Mouse (Mus musculus): Measurements from ENCODE around the gene Sgpl1. TPM values are rescaled to one million over a fixed set of nuclear protein-coding genes. Genes with fewer than 3 reads are reported as not detected.

The Sgpl1 gene
- polyA plus RNA-seq, 1 experiment from 2014 or later = 72.4 TPM

DNA sequence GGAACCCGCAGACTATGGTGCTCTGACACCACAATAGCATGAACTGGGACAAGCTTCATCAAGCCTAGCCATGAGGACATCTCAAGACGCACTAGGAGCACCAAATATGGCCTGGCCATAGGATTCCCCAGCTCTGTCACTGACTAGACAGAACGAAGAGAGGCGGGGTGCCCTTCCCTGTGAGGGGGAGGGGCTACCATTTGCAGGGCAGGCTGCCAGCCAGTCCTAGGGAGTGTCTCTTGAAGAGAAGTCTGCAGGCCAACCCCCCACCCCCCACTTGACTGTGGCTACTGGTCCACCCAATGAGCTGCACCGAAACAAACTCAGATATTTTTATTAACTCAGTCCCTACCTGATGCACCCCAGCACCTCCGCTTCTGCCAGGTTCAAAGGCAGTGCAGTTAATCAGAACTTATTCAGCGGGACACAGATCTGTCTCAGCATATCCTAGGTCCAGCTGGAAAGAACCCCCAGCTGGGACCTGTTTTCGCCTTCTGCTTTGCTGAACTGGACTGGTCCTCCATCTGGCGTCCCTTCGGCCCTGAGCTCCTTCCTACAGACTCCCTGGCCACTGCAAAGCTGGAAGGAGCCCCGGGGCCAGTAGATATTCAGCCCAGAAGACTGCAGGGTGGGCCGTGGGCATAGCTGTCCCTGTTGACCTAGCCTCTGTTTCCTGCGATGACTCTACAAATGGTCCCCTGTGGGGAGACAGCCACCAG lies 82.1 kb downstream of the Sgpl1 start:
- Histone ChIP-seq H3K9me3 (ENCODE audit: control insufficient read depth, low read length) (no peaks in the 10 kb centered on the region), H3K27me3 (ENCODE audit: control insufficient read depth, insufficient read depth, low read length) (no peaks in the 10 kb centered on the region), H3K4me2 (replicated peaks; ENCODE audit: low read depth, low read length) (peak overlapping the region; percentile 12; the same call in 1 of the 2 replicates), H3K4me3 (ENCODE audit: low read length) (no peak overlapping the region), H3K27ac (ENCODE audit: low read depth, low read length) (no peak overlapping the region), H3K4me1 (ENCODE audit: control insufficient read depth, insufficient read depth, low read length) (peaks cover 16% of the 10 kb centered on the region; the same call in 1 of the 2 replicates), H3K36me3 (ENCODE audit: control insufficient read depth, insufficient read depth, low read length) (no peaks in the 10 kb centered on the region), H3K9ac (ENCODE audit: low read depth, low read length) (no peak overlapping the region)
- 56% methylated on average over 13 of the region's 13 CpGs for WGBS
- no peak for ATAC-seq (ENCODE audit: low FRiP score, low TSS enrichment)

DNA sequence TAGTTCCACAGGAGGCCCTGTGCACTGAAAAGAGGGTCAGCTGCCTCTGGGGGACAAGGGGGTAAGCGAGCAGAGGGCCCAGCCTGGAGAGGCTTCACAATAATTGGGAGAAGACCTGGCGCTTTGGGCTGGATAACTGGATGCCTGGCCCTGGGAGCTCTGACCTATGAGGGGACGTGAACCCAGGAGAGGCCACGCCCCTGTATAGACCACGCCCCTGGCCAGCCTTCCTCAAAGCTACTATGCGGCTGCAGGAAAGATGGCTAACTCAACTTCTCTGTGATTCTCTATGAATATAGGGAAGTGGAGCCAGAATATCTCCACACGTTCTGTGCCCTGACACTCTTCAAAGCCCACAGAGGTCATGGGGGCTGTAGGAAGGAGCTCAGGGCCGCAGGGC lies 82.9 kb downstream of the Sgpl1 start:
- Histone ChIP-seq H3K9me3 (ENCODE audit: control insufficient read depth, low read length) (no peaks in the 10 kb centered on the region), H3K27me3 (ENCODE audit: control insufficient read depth, insufficient read depth, low read length) (no peaks in the 10 kb centered on the region), H3K36me3 (ENCODE audit: control insufficient read depth, insufficient read depth, low read length) (no peaks in the 10 kb centered on the region), H3K9ac (ENCODE audit: low read depth, low read length) (no peak overlapping the region), H3K4me1 (ENCODE audit: control insufficient read depth, insufficient read depth, low read length) (peaks cover 20% of the 10 kb centered on the region), H3K4me3 (ENCODE audit: low read length) (no peak overlapping the region), H3K4me2 (replicated peaks; ENCODE audit: low read depth, low read length) (peak overlapping the region; percentile 12; the same call in 1 of the 2 replicates), H3K27ac (ENCODE audit: low read depth, low read length) (no peak overlapping the region)
- 16% methylated on average over 8 of the region's 8 CpGs for WGBS
- no peak; the same call in 1 of the 2 replicates for ATAC-seq (ENCODE audit: low FRiP score, low TSS enrichment)

DNA sequence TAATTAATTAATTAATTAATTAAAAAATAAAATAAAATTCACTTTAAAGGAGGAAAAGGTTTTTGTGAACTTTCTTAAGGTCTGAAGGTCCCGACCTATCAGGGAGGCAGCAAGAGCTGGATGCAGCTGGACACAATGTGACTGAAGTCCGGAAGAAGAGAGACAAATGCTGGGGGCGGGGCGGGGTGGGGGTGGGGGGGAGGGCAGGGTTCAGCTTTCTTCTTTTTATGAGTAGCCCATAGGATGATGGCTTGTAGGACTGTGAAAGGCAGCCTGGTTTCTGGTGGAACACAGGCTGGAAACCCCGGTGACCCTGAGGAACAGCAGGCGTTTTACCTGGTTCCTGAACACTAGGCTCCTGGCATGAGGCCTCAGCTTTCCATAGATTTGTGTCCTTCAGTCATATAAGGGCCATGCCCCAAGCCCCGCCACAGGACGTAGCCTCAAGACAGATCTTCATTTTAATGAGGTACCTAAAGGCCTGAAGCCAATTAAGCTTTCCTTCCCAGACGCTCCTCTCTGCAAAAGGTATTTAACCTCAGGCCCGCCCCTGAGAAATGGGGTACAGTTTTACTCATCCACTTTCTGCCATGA lies 84.1 kb downstream of the Sgpl1 start:
- 55% methylated on average over 10 of the region's 10 CpGs for WGBS
- Histone ChIP-seq H3K4me2 (replicated peaks; ENCODE audit: low read depth, low read length) (no peak overlapping the region), H3K27me3 (ENCODE audit: control insufficient read depth, insufficient read depth, low read length) (no peaks in the 10 kb centered on the region), H3K9me3 (ENCODE audit: control insufficient read depth, low read length) (no peaks in the 10 kb centered on the region), H3K36me3 (ENCODE audit: control insufficient read depth, insufficient read depth, low read length) (no peaks in the 10 kb centered on the region), H3K9ac (ENCODE audit: low read depth, low read length) (no peak overlapping the region), H3K27ac (ENCODE audit: low read depth, low read length) (no peak overlapping the region), H3K4me1 (ENCODE audit: control insufficient read depth, insufficient read depth, low read length) (peaks cover 16% of the 10 kb centered on the region), H3K4me3 (ENCODE audit: low read length) (no peak overlapping the region)
- ATAC-seq (ENCODE audit: low FRiP score, low TSS enrichment) = no peak

DNA sequence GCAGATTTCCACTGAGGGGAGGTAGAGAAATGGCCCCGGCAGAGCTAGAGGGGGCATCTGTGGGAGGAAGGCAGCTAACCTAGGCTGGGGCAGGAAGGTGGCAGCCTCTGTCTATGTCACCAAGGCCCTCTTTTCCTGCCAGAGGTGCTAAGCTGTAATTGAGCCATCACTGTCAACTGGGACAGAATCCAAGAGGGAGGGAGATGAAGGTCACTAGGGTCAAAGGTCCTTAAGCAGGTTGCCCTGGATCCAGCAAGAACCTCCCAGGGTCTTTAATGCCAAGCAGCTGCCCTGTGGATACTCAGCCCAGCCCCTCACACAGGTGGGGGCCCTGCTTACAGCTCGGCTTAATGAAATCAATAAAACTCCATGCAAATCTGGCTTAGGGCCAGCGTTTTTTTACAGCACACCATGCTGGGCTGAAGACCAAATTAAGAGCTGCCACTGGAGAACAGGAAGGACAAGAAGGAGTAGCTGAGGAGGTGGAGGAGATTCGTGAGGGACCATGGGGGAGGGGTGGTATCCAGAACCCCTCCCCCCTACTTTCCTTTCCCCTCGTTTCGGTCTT lies 87.9 kb downstream of the Sgpl1 start:
- ATAC-seq (ENCODE audit: low FRiP score, low TSS enrichment) = no peak; the same call in 1 of the 2 replicates

DNA sequence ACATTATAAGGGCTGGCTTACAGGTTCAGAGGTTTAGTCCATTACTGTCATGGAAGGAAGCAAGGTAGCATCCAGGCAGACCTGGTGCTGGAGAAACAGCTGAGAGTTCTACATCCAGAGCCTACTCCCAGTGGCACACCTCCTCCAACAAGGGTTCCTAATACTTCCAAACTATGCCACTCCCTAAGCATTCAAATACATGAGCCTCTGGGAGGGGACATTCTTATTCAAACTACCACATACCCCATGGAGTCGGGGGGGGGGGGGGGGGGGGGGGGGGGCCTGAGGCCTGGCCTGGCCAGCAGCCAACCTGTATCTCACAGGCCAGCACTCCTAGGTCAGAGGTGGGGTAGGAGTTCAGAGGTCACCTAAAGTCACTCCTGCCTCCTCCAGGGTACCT lies 88.4 kb downstream of the Sgpl1 start:
- WGBS = 20% methylated on average over 1 of the region's 1 CpGs
- H3K36me3 ChIP-seq (ENCODE audit: control insufficient read depth, insufficient read depth, low read length) = no peaks in the 10 kb centered on the region
- peaks cover 8% of the 10 kb centered on the region; the same call in 1 of the 2 replicates for H3K4me1 ChIP-seq (ENCODE audit: control insufficient read depth, insufficient read depth, low read length)
- H3K27me3 ChIP-seq (ENCODE audit: control insufficient read depth, insufficient read depth, low read length) = no peaks in the 10 kb centered on the region
- no peak overlapping the region for H3K4me2 ChIP-seq (replicated peaks; ENCODE audit: low read depth, low read length)
- H3K27ac ChIP-seq (ENCODE audit: low read depth, low read length) = no peak overlapping the region
- no peak overlapping the region for H3K4me3 ChIP-seq (ENCODE audit: low read length)
- H3K9ac ChIP-seq (ENCODE audit: low read depth, low read length) = no peak overlapping the region
- peaks cover 3% of the 10 kb centered on the region; the same call in 1 of the 2 replicates for H3K9me3 ChIP-seq (ENCODE audit: control insufficient read depth, low read length)
- ATAC-seq (ENCODE audit: low FRiP score, low TSS enrichment) = no peak

More for the DNA sequence above, 87.9 kb downstream of the Sgpl1 start:
- Histone ChIP-seq H3K4me2 (replicated peaks; ENCODE audit: low read depth, low read length) (no peak overlapping the region), H3K27me3 (ENCODE audit: control insufficient read depth, insufficient read depth, low read length) (no peaks in the 10 kb centered on the region), H3K27ac (ENCODE audit: low read depth, low read length) (no peak overlapping the region), H3K4me1 (ENCODE audit: control insufficient read depth, insufficient read depth, low read length) (peaks cover 8% of the 10 kb centered on the region), H3K4me3 (ENCODE audit: low read length) (no peak overlapping the region), H3K9me3 (ENCODE audit: control insufficient read depth, low read length) (peaks cover 3% of the 10 kb centered on the region; the same call in 1 of the 2 replicates), H3K9ac (ENCODE audit: low read depth, low read length) (no peak overlapping the region), H3K36me3 (ENCODE audit: control insufficient read depth, insufficient read depth, low read length) (no peaks in the 10 kb centered on the region)
- 17% methylated on average over 6 of the region's 6 CpGs for WGBS

DNA sequence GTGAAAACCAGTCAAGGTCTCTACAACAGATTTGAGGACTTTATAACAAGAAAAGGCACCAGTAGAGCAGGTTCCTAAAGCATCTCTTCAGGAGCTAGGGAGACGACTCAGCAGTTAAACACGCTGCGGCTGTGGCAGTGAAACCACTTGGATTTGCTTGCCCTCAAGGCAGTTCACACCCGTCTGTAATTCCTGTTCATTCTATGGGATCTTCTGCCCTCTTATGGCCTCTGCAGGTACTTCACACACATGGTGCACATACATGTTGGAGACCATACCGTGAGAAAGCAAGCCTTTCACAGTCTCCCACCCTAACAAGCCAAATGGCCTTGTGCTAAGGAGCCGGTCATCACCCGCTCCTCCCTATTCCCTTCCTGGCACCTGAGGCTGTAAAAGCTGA lies 90.8 kb downstream of the Sgpl1 start:
- no peaks in the 10 kb centered on the region for H3K36me3 ChIP-seq (ENCODE audit: control insufficient read depth, insufficient read depth, low read length)
- peaks cover 8% of the 10 kb centered on the region; the same call in 1 of the 2 replicates for H3K4me1 ChIP-seq (ENCODE audit: control insufficient read depth, insufficient read depth, low read length)
- H3K9me3 ChIP-seq (ENCODE audit: control insufficient read depth, low read length) = peaks cover 3% of the 10 kb centered on the region; the same call in 1 of the 2 replicates
- no peak for ATAC-seq (ENCODE audit: low FRiP score, low TSS enrichment)
- H3K9ac ChIP-seq (ENCODE audit: low read depth, low read length) = no peak overlapping the region
- H3K4me3 ChIP-seq (ENCODE audit: low read length) = no peak overlapping the region
- 89% methylated on average over 7 of the region's 7 CpGs for WGBS
- H3K4me2 ChIP-seq (replicated peaks; ENCODE audit: low read depth, low read length) = no peak overlapping the region
- H3K27ac ChIP-seq (ENCODE audit: low read depth, low read length) = no peak overlapping the region
- H3K27me3 ChIP-seq (ENCODE audit: control insufficient read depth, insufficient read depth, low read length) = no peaks in the 10 kb centered on the region

DNA sequence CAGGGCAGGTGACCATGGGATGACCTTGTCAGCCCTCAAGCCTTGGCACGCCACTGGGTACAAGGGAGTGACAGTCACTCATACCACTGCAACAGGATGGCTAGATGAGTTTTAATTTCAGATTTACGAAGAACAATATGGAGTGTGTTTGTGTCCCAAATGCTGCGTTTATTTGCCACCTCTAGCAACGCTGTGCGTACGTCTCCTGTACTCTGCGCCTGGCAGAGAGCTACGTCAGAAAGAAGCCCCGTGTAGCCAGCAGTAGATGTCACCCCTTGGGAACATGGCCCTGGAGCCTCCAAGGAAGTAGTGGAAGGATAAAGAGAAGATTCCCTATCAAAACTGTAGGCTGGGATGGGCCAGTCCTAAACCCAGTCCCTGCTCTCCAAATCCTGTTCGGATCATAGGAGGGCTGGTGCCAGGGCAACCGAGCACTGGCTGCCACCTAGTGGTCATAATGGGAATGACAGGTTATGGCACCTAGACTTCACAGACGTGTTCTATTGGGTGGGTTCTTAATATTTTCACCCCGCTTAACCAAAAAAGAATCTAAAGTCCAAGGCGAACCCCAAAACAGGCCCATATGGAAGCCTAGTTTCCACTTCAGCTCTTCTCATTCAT lies 95.4 kb downstream of the Sgpl1 start:
- WGBS = 61% methylated on average over 14 of the region's 14 CpGs
- peaks cover 3% of the 10 kb centered on the region; the same call in 1 of the 2 replicates for H3K9me3 ChIP-seq (ENCODE audit: control insufficient read depth, low read length)
- H3K27ac ChIP-seq (ENCODE audit: low read depth, low read length) = no peak overlapping the region
- no peaks in the 10 kb centered on the region for H3K27me3 ChIP-seq (ENCODE audit: control insufficient read depth, insufficient read depth, low read length)
- no peaks in the 10 kb centered on the region for H3K4me1 ChIP-seq (ENCODE audit: control insufficient read depth, insufficient read depth, low read length)
- no peak overlapping the region for H3K4me3 ChIP-seq (ENCODE audit: low read length)
- 0 out of 2 replicates have a peak, but pooled peaks have one; percentile 68 for ATAC-seq (ENCODE audit: low FRiP score, low TSS enrichment)
- H3K9ac ChIP-seq (ENCODE audit: low read depth, low read length) = no peak overlapping the region
- H3K4me2 ChIP-seq (replicated peaks; ENCODE audit: low read depth, low read length) = no peak overlapping the region
- no peaks in the 10 kb centered on the region for H3K36me3 ChIP-seq (ENCODE audit: control insufficient read depth, insufficient read depth, low read length)
